Mouse (Mus musculus): ENCODE results near the gene Calcoco2.

Calcoco2 gene

DNA sequence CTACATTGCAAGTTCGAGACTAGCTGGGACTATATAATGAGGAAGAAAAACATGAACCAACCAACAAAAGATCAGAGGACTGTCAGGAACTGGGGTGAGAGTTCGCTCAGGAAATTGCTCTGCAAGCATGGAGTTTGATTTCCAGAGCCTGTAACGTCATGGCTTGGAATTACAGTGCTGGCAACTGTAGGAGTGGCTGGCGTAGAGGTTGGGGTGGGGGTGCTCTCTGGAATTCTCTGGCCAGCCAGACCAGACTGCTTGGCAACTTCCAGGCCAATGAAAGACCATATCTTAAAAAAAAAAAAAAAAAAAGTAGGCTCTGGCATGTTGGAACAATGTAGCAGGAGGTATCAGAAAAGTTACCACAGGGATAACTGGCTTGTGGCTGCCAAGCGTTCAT is 31.0 kb downstream of the Calcoco2 start:
- peak; percentile 26 for DNase-seq (ENCODE audit: low read depth)

DNA sequence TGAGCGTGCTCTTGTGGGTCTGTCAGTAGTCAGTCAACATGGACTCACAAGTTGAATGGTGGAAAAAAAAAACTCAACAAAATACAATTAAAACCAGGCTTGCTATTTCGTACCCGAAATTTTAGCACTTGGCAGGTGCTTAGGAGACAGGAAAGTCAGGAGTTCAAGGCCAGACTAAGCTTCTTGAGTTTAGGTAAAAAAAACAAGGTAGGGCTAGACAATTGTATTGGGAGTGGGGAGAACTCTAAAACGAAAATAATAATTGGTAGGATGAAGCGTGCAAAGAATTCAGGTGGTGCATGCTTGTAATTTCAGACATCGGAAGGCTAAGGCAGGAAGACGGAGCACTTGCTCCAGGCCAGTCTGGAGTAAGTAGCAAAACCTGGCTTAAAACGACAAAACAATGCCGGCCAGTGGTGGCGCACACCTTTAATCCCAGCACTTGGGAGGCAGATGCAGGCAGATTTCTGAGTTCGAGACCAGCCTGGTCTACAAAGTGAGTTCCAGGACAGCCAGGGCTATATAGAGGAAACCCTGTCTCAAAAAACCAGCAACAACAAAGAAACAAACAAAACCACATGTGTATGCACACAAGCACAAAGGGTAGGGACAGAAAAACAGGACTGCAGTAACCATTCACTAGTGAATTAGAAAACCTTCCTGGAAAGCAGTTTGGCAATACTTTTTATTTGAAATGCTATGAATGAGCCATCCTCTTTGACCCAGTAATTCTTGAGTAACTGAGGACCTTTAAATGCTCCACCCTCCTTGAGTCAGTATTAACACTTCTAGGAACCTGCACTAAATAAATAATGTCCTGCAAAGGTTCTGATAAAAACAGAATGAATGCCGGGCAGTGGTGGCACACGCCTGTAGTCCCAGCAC is 35.3 kb downstream of the Calcoco2 start:
- no peak for DNase-seq (ENCODE audit: low read depth)

DNA sequence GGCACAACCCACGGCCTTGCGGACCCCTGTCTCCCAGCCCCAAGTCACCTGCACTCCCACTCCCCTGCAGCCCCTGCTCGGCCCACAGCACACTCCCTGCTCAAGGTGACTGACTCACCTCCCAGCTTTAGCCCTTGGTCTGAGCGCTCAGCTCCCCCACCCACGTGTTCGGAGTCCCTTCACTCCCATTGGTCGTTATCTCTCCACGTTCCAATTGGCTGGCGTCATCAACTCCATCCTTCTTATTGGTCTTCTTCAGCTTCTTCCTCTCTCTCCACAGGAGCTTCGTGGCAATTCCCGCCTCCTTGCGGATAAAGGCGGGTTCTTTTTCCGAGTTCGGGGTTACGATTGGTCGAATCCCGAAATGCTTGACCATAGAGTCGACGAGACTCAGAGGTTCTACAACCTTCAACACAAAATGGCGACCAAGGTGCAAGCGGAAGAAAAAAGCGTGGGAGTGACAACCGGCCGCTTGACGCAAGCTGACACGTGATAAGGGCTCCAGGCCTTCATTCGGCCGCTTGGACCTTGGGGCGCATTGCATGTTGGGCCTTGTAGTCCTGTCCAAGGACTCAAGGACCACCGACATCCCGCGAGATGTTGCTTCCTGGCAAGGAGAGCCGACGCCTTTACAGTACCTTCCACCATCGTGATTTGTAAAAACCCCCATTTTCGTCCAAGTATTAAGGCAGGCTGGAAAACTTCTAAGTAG is 36.1 kb downstream of the Calcoco2 start, which contains the start of gene Atp5g1:
Gene Atp5g1 (minus strand): TSS at position 162 of the 712 bp plus-strand sequence.
- DNase-seq (ENCODE audit: low read depth), result peak; percentile 100

DNA sequence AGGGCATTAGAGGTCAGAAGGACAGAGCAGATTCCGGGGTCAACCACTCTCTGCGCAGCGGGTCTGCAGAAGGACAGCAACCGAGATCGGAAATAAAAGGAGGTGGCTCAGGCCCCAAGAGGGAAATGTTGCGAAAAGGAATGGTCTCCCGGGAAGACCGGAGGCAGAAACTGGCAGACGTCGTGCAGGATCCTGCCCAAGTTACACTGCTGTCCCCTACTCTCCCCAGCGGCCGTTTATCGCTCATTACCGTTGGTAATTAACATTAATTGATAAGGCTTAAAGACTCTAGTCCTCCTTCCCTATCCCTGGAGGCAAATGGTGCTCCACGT is 36.6 kb downstream of the Calcoco2 start:
- no peak for DNase-seq (ENCODE audit: low read depth)

DNA sequence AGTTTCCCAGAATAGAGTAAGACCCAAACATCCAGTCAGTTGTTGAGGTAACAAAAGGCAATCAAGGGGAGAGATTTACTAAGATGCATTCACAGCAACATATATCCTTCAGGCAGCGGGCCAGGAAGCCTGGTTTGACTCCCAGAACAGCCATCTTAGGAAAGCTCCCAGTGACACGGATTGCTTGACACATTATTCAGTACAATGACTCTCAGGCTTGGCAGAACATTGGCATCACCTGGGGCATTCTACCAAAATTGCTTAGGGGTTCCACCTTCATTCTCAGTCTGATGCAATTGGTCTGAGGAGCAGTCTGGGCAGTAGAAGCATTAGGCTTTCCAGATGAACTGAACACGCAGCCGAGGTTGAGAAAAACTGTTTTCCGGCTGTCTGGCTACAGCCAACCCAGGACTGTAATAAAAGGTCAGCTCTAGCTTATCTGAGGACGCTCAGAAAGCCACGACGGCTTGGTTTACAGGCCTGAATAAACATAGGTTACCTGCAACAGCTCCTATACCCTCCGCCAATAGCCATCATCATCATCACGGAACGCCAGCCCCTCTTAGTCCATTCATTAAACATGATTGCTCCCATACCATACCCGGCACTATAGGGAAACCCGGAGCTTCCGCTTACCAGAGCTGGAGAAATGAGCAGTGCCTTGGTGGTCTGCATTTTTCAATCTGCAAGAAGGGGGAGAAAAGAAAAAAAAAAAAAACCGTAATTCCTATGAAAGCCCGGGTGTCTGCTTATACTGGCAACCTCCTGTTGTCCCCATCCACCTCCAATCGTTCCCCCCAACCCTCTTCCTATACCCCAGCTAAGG is 37.2 kb downstream of the Calcoco2 start:
- DNase-seq (ENCODE audit: low read depth), result no peak

DNA sequence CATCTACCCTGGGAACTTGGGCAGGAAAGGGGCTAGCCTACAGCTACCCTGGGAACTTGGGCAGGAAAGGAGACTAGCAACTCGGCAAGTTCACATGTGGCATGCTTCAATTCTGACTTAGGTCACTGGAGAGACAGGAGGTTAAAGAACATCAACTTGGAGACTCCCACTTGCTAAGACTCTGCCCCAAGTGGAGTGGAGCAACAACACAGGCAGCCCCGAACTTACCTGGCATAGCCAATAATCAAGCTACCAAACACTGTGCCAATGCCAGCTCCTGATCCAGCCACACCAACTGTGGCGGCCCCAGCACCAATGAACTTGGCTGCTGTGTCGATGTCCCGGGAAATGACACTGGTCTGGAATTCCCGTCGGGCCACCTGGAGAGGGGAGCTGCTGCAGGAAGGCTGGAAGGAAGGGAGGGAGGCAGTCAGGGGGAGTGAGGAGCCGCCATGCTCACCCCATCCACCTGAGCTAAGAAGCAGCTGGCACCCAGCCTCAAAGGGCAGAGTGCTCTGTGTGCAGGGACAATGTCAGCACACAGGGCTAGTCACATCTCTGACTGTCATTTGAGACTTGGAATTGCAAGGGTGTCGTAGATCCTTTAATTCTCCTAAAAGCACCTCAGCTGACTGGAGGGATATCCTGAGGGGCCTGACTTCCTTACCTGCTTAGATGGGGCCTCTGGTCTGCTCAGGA is 38.3 kb downstream of the Calcoco2 start:
- DNase-seq (ENCODE audit: low read depth), result no peak

DNA sequence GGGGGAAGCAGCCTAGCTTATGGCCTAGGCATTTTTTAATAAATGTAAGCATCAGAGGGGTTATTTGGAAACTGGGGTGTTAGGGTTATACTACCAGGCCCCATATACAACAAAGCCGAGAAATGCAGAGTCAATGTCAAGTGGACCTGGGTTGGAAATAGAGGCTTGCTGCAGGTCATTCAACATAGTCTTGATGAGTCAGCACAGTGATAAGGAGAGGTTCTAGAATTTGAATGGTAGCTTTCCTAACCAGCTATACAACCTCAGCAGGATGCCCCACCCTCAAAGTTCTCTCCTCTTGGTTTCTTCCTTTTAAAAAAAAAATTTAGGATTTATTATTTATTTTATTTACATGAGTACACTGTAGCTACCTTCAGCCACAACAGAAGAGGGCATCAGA is 40.8 kb downstream of the Calcoco2 start:
- no peak for DNase-seq (ENCODE audit: low read depth)

DNA sequence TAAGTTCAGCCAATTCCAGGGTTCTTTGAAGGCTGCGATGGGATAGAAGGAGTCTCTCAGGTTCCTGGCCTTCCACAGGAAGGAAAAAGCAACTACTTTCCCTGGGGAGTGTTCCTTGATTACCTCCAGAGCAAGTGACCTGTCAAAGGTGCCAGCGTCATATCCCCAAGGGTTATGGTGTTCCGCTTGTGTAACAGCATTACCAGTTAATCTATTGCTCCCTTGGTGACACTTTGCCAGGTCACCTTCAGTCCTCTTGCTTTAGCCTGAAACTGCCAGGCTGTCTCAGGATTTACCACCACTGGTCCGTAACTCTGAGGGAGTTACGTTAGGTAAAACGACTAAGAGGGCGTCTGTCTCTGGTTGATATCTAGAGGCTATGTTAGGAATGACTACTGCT is 41.4 kb downstream of the Calcoco2 start:
- no peak for DNase-seq (ENCODE audit: low read depth)

DNA sequence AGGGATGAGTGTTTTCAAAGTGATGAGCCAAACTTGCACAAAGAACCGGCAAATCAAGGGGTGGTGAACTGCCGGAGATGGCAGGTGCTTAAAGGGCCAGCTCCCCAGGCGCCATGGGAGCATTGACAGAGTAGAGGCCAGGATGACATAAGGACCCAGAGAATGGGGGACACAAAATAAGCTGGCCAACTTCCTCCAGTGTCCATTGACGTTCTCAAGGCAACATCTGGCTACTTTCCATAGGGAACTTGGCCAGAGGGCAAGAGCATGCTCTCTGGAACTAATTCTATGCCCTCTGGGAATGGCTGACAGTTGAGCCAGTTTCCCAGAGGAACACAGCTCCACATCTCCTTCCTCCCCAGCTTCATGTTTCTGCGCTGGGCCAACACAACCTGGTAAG is 43.5 kb downstream of the Calcoco2 start:
- no peak for DNase-seq (ENCODE audit: low read depth)

DNA sequence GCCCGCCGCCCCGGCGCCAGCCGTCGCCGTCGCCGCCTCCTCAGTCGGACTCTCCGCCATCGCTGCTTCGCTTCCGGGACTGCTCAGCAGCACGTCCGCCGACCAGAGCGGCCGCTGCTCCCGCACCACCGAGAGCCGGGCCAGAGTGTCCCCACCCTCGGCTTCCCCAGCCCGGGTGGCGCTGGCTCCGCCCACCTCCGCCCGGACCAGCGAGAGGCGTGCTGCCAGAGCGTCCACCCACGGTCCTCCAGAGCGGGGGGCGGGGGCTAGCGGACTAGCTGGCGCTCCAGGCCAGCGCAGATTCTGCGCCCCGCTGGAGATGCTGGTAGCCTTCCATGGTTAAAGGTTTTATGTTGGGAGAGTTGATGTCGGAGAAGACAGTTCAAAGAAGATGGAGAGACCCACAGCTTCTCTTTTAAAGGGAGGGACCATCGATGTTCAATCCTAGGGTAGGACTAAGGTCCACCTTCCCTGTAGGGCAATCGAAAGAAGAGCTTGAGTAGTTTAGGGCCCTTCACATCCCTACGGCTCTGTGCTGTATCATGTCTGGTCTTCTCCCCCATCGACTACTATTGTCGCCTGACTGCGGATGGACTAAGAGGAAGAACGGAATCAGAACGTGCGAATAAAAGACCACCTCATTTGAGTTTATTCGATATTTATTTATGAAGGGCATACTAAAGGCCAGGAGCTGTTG is 46.4 kb downstream of the Calcoco2 start, which contains the start of gene Ube2z:
Gene Ube2z (minus strand): TSS at position 174 of the 697 bp plus-strand sequence.
- DNase-seq (ENCODE audit: low read depth), result peak; percentile 84

DNA sequence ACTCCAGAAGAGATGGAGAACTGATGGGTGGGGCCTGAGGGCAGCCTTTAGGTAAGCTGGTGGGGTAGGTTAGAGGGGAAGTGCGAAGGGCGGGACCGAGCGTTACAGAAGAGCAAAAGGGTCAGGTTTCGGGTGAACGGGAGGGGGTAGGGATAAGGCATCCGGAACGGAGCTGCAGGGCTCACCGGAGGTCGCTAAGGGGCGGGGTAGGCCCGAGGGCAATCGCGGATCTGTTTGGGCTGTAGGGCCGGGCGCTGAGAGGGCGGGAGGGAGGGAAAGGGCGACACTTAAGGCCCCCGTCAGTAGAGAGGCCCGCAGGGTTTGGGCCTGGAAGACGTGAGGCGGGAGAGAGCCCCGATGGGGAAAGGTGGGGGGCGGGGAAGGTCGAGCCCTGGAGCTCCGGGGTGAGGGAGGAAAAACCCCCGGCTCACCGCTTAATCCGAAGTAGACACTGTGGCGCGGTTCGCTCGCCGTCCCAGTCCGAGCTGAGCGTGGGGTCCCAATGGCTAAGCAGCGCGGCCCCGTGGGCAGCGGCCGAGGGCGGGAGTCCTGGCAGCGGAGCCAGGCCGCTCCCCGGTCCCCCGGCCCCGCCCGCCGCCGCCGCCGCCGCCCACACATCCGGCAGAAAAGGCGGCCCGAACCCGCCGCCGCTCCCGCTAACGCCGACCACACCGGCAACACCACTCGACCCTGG is 47.1 kb downstream of the Calcoco2 start:
- DNase-seq (ENCODE audit: low read depth), result no peak

DNA sequence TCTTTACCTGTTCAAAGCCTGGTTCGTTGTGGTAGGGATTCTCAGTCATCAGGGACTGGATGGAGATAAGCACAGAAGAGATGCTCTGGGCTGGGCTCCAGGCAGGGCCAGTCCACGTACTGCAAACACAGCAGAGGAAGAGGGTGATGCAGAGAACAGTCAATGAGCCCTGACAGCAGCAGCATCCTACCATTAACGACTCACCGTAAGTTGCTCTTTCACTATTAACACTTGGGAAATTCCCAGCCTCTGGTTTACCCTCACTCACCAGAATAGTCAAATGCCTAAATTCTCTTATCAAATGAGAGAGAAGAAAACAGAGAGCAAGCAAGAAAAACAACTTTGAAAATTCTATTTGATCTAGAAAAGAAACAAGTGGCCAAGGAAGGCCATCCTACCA is 53.5 kb downstream of the Calcoco2 start:
- no peak for DNase-seq (ENCODE audit: low read depth)

DNA sequence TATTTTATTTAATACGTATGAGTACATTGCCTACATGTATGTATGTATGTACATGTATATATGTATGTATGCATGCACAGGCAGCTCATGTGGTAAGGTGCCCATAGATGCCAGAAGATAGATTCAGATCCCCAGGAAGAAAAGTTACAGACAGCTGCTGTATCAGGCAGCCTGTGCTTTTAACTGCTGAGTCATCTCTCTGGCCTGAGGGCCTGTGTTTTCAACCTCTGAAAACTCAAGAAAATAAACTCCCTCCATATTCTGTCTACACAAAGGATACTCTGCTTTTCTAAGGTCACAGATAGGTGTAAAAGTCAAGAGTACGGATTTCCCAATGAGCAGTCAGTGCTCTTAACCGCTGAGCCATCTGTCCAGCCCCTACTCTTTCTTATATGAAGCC is 60.9 kb downstream of the Calcoco2 start:
- no peak for DNase-seq (ENCODE audit: low read depth)

DNA sequence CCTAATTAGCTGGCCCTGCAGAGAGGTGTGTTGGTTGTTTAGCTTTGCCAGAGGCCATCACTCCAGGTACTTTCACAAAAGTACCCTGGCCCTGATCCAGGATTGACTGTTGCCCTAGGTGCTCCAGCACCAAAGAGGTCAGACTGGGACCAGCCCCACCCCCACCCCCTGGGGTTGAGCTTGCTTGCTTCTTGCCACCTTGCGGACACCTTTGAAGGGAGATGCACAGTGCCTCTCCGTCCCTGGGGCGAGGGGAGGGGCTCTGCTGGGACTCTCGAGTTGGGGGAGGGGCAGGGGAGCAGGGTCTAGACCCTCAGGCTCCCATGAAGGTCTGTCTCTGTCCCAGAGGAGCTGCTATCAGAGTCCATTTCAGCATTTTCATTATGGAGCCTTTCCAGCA is 61.8 kb downstream of the Calcoco2 start:
- no peak for DNase-seq (ENCODE audit: low read depth)
